Comparison of ENCODE assay signal across 23 mouse cellular contexts in genomic region chr10:116113867-116114474, GRCm38 (mm10). TPM values are rescaled to one million over a fixed set of nuclear protein-coding genes. Genes with fewer than 3 reads are reported as not detected.
"Had no signal": no experiment of that assay in that cellular context is flagged by ENCODE, and none has a peak within 500 bp of the region (broad histone marks: within the 10 kb centered on the region; RNA-seq: fewer than 3 reads in every experiment).

Gene 4933416C03Rik, minus strand, starts transcription at chr10:116113917.

- H3K27ac ChIP-seq: left cerebral cortex, adult 2 months; limb, embryonic 10.5 days; liver, embryonic 15.5 days; midbrain, embryonic 15.5 days; neural tube, embryonic 12.5 days had no signal

- H3K9ac ChIP-seq: liver, embryonic 15.5 days; midbrain, embryonic 15.5 days; neural tube, embryonic 12.5 days had no signal

- H3K27me3 ChIP-seq: liver, embryonic 15.5 days; midbrain, embryonic 15.5 days; neural tube, embryonic 12.5 days had no signal

- H3K9me3 ChIP-seq: liver, embryonic 15.5 days; midbrain, embryonic 15.5 days had no signal

- H3K4me3 ChIP-seq: left cerebral cortex, adult 2 months; limb, embryonic 10.5 days; liver, embryonic 15.5 days; midbrain, embryonic 15.5 days; neural tube, embryonic 12.5 days had no signal

- H3K36me3 ChIP-seq: liver, embryonic 15.5 days; midbrain, embryonic 15.5 days; neural tube, embryonic 12.5 days had no signal

- DNase-seq: kidney, adult 11 months; kidney, adult 9 months; kidney, postnatal 10 days; lung, adult 2 months; lung, postnatal 36 days; right cerebral cortex, postnatal 14 days; thymus, adult 18-20 months; thymus, postnatal 14 days had no signal

- H3K4me1 ChIP-seq: liver, embryonic 15.5 days; midbrain, embryonic 15.5 days; neural tube, embryonic 12.5 days had no signal

RNA-seq across cellular contexts. Expression of gene 4933416C03Rik, which starts in this region (rescaled TPM):
- total RNA-seq: layer of hippocampus, adult 8-10 months; layer of hippocampus, postnatal 14 days; left cerebral cortex, adult 2 months; left cerebral cortex, postnatal 14 days; megakaryocyte progenitor cell, adult 5-6 weeks had no signal
- polyA plus RNA-seq: large intestine, adult 2 months; limb, embryonic 10.5 days; limb, embryonic 14.5 days; liver, embryonic 11.5 days; liver, embryonic 15.5 days; lung, adult 2 months; lung, postnatal 0 days; small intestine, adult 2 months; stomach, embryonic 14.5 days had no signal
